Mouse (Mus musculus) activated CD4-positive, CD25-positive, alpha-beta regulatory T cell (primary cell): Measurements from ENCODE around the gene Wfdc8. TPM values are rescaled to one million over a fixed set of nuclear protein-coding genes. Genes with fewer than 3 reads are reported as not detected.

ENCODE experiments used
- polyA plus RNA-seq, 2 experiments: library from polyadenylated mRNA; unstranded; fragments of 100-300 nt; shearing (Covaris generic); gene quantifications; one replicate each; pipeline ENCODE4 v1.2.1; 2017

The Wfdc8 gene
- under 1 TPM in 1 of 2 experiments, not detected in 1; 0.12 TPM for polyA plus RNA-seq

GRCm38 (mm10) chr2:164613471-164613870 lies at the start of gene Wfdc8, which contains the start of gene Wfdc6b:
TSS of gene Wfdc8 (minus strand) at chr2:164613626.
TSS of gene Wfdc6b (plus strand) at chr2:164613522.

GRCm38 (mm10) chr2:164656483-164656882 lies 43.1 kb upstream of the Wfdc8 start, which contains the start of gene Wfdc9:
TSS of gene Wfdc9 (minus strand) at chr2:164656583.

GRCm38 (mm10) chr2:164655858-164656257 lies 42.4 kb upstream of the Wfdc8 start, which contains the start of gene Wfdc10:
TSS of gene Wfdc10 (plus strand) at chr2:164656046.

DNA sequence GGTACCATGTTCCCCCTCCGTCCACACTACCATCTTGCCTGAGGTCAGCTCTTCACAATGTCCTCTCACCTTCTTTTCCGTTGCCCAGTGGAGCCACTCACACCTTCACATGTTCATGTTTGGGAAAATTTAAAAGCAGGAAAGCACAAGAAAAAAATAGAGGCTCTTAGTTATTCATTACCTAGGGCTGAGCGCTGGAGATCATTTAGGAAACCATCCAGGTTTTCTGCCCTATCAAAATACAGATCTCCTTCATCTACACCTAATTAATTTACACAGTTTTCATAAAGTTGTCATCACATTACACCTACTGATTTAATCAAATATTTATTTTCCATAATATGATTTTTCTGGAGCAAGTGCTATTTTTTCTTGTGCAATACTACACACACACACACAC lies 25.3 kb upstream of the Wfdc8 start, which contains the start of gene Wfdc16:
TSS of gene Wfdc16 (minus strand) at position 101 of the 400 bp plus-strand sequence.

GRCm38 (mm10) chr2:164593494-164593893 lies 19.9 kb downstream of the Wfdc8 start, which contains the start of gene Eppin:
TSS of gene Eppin (minus strand) at chr2:164593594.

GRCm38 (mm10) chr2:164585025-164585725 lies 28.3 kb downstream of the Wfdc8 start, which contains the start of gene Wfdc6a:
TSS of gene Wfdc6a (minus strand) at chr2:164585447.

GRCm38 (mm10) chr2:164573359-164573758 lies 40.1 kb downstream of the Wfdc8 start, which contains the start of gene Spint3:
TSS of gene Spint3 (minus strand) at chr2:164573459.

GRCm38 (mm10) chr2:164562391-164563188 lies 50.8 kb downstream of the Wfdc8 start, which contains the start of gene Wfdc2:
TSS of gene Wfdc2 (plus strand) at chr2:164562413.

Other genes starting within 250 kb of the Wfdc8 start
- gene Slpi, start 224.5 kb downstream of the Wfdc8 start, polyA plus RNA-seq: 10 to 100 TPM in 1 of 2 experiments, 1 to 10 TPM in 1; 8.3 to 12.3 TPM
- gene Rbpjl, start 210.5 kb downstream of the Wfdc8 start, polyA plus RNA-seq: not detected
- gene Matn4, start 208.5 kb downstream of the Wfdc8 start, polyA plus RNA-seq: not detected
- 10 to 100 TPM in 1 of 2 experiments, 1 to 10 TPM in 1; 2.1 to 10.2 TPM for gene Sdc4, start 169.7 kb downstream of the Wfdc8 start, polyA plus RNA-seq
- 100 to 1,000 TPM; 109 to 126 TPM for gene Sys1, start 156.7 kb downstream of the Wfdc8 start, polyA plus RNA-seq
- gene Gm20458, start 152.7 kb downstream of the Wfdc8 start, polyA plus RNA-seq: 10 to 100 TPM; 11.8 to 17.1 TPM
- gene Trp53tg5, start 139.9 kb downstream of the Wfdc8 start, polyA plus RNA-seq: under 1 TPM in 1 of 2 experiments, not detected in 1; 0.24 TPM
- gene Dbndd2, start 127.5 kb downstream of the Wfdc8 start, polyA plus RNA-seq: 1 to 10 TPM; 3.5 to 4.9 TPM
- gene Pigt, start 116.1 kb downstream of the Wfdc8 start, polyA plus RNA-seq: 10 to 100 TPM; 32.7 to 39.1 TPM
- 1 to 10 TPM in 1 of 2 experiments, under 1 TPM in 1; 0.43 to 1.1 TPM for gene Wfdc2, start 51.2 kb downstream of the Wfdc8 start, polyA plus RNA-seq
- gene Spint3, start 40.2 kb downstream of the Wfdc8 start, polyA plus RNA-seq: not detected
- not detected for gene Wfdc6a, start 28.2 kb downstream of the Wfdc8 start, polyA plus RNA-seq
- gene Eppin, start 20.0 kb downstream of the Wfdc8 start, polyA plus RNA-seq: not detected
- gene Wfdc6b, start 104 bp downstream of the Wfdc8 start, polyA plus RNA-seq: under 1 TPM in 1 of 2 experiments, not detected in 1; 0.28 TPM
- not detected for gene Wfdc16, start 25.2 kb upstream of the Wfdc8 start, polyA plus RNA-seq
- gene Wfdc10, start 42.4 kb upstream of the Wfdc8 start, polyA plus RNA-seq: not detected
- not detected for gene Wfdc9, start 43.0 kb upstream of the Wfdc8 start, polyA plus RNA-seq
- not detected for gene Wfdc11, start 60.5 kb upstream of the Wfdc8 start, polyA plus RNA-seq
- not detected for gene Wfdc13, start 71.5 kb upstream of the Wfdc8 start, polyA plus RNA-seq
- not detected for gene Spint4, start 84.9 kb upstream of the Wfdc8 start, polyA plus RNA-seq
- gene Spint5, start 101.7 kb upstream of the Wfdc8 start, polyA plus RNA-seq: not detected
- under 1 TPM in 1 of 2 experiments, not detected in 1; 0.49 TPM for gene Wfdc3, start 132.3 kb upstream of the Wfdc8 start, polyA plus RNA-seq
- gene Dnttip1, start 132.4 kb upstream of the Wfdc8 start, polyA plus RNA-seq: 10 to 100 TPM; 64.6 to 68.8 TPM
- gene Ube2c, start 156.3 kb upstream of the Wfdc8 start, polyA plus RNA-seq: 10 to 100 TPM; 20.3 to 34.2 TPM
- not detected for gene Tnnc2, start 166.3 kb upstream of the Wfdc8 start, polyA plus RNA-seq
- 10 to 100 TPM in 1 of 2 experiments, 1 to 10 TPM in 1; 7.8 to 11.3 TPM for gene Snx21, start 172.2 kb upstream of the Wfdc8 start, polyA plus RNA-seq
- gene Acot8, start 191.3 kb upstream of the Wfdc8 start, polyA plus RNA-seq: 10 to 100 TPM; 43.0 to 44.5 TPM
- gene Zswim3, start 191.5 kb upstream of the Wfdc8 start, polyA plus RNA-seq: 1 to 10 TPM; 4.5 to 9.6 TPM
- 10 to 100 TPM; 16.1 to 16.4 TPM for gene Zswim1, start 209.1 kb upstream of the Wfdc8 start, polyA plus RNA-seq
- gene Spata25, start 214.9 kb upstream of the Wfdc8 start, polyA plus RNA-seq: under 1 TPM in 1 of 2 experiments, not detected in 1; 0.67 TPM
- 100 to 1,000 TPM; 220 to 295 TPM for gene Ctsa, start 219.2 kb upstream of the Wfdc8 start, polyA plus RNA-seq
- 1 to 10 TPM; 1.6 to 2.6 TPM for gene Neurl2, start 219.8 kb upstream of the Wfdc8 start, polyA plus RNA-seq
- gene Pltp, start 244.1 kb upstream of the Wfdc8 start, polyA plus RNA-seq: 1 to 10 TPM; 2.9 to 7.1 TPM